Mouse (Mus musculus) right cerebral cortex, adult 2 months (tissue): ENCODE results near the gene Rpa1.
"Not testable (repeated sequence)": the region's sequence is repeated elsewhere in the genome, so short reads cannot be mapped to it uniquely, and the experiment has no call there.

ENCODE experiments used
- DNase-seq, 2 experiments: peaks; one replicate each; pipeline ENCODE4 v3.0.0; 2021 to 2022; ENCODE audit warnings: low spot score in 2 of 2

The Rpa1 gene

DNA sequence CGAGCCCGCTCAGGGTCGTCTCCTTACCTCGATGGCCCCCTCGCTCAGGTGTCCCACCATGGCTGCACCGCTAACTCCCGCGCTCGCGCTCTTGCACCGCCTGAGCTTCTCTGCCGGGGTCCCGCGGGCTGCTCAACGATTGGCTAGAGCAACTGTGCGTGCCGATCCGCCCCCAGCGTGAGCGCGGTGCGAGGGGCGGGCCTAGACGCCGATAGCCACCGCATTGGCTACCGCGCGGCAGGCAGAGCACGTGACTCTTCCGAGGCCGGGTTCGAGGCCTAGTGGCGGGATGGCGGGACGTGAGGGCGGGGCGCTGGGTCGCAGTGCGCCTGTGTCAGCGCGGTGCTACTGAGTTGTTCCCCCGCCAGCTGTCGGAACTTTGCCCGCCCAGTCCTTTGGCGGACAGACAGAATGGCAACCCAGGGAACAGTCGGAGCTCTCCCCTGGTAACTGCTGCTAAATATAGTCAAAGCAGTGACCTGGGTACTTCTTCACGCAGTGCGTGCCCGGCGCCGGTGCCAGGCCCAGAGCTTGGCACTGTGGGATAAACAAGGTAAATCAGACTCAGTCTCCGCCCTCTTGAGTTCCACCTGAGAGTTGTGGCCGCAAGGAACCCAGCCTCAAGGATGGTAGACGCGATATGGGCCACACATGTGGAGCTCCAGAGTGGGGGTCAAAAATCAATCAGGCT, at the start of gene Rpa1, which contains the start of gene Smyd4:
Gene Rpa1, minus strand, starts transcription at position 126 of the 691 bp plus-strand sequence.
Gene Smyd4, plus strand, starts transcription at position 235 of the 691 bp plus-strand sequence.
- peak; percentile 94 to 95 for DNase-seq

DNA sequence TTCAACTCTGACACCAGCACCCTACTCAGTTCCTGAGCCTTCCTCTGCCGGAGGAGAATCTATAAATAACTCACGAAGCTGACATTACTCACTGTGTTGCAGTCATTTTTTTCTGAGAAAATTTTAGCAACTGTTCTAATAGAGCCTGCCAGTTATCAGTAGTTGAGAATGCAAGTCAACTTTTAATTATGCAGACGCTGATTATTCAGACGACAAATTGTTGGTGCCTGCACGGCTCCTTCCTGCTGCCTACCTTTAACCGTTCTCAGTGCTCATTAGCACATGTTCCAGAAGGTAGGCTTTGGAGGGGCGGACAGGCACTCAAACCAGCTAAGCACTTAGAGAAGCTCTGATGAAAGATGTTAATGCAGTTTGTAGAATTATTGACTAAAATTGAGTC, 49.3 kb upstream of the Rpa1 start:
- DNase-seq, result no peak

DNA sequence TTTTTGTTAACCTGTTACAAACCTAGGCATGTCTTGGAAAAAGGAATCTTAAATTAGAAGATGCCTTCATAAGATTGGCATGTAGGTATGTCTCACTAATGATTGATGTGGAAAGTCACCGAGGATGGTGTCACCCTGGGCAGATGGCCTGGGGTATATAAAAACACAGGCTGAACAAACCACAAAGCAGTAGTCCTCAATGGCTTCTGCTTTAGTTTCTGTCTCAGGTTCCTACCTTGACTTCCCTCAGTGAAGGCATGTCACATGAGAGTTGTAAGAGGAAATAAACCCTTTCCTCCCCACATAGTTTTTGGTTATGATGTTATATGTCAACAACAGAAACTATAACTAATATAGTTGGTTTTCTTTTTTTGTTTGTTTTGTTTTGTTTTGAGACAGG, 47.5 kb upstream of the Rpa1 start:
- no peak for DNase-seq

DNA sequence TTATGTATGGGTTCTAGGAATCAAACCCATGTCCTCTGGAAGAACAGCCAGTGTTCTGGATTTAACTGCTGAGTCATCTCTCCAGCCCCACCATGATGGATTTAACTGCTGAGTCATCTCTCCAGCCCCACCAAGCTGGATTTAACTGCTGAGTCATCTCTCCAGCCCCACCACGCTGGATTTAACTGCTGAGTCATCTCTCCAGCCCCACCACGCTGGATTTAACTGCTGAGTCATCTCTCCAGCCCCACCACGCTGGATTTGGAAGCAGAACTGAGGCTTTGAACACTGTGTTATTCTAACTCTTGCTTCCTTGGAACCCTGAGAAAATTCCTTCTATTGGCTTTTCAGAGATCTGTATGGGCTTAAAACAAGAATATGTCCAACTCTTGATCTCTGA, 35.4 kb upstream of the Rpa1 start:
- DNase-seq, result not testable (repeated sequence)

DNA sequence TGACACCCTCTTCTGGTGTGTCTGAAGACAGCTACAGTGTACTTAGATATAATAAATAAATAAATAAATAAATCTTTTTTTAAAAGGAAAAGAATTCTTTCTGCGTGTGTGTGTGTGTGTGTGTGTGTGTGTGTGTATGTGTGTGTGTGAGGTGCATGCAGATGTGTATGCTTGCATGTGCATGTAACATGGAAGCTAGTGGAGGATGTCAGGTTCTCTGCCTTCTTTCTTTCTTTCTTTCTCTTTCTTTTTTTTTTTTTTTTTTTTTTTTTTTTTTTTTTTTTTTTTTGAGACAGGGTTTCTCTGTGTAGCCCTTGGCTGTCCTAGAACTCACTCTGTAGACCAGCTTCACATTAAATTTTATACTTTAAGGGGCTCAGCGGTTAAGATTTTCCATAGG, 30.7 kb upstream of the Rpa1 start:
- DNase-seq, result not testable (repeated sequence)

DNA sequence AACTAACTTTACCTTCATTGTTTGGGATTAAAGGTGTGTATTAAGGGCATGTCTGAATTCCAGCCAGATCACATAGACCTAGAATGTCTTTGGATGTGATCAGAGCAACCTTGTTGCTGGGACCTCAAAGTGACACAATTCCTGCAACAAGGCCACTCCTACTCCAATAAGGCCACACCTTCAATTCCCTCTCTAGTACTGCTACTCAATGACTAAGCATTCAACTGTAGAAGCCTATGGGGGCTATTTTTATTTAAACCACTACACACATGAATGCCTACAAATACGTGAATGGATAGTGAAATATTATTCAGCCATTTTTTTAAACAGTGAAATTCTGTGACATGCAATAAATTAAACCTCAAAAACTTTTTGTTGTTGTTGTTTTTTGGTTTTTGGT, 29.0 kb upstream of the Rpa1 start:
- no peak for DNase-seq

DNA sequence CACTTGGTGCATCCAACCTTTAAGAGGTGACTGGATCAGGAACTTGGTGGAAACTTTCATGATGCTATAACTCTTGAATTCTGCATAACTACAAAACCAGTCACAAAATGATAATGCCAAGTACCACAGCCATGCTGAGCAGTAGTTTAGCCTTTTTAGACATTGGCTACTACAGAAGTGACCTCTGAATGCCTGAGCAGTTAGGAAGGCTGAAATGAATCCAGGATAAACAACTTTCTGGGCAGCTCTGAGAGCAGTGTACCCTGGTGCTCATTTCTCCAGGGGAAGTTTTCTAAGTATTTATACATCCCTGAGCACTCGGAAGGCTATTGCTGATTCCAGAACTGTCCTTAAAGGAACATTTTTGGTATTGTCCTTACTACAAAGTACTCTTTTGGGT, 7.4 kb upstream of the Rpa1 start:
- no peak for DNase-seq

DNA sequence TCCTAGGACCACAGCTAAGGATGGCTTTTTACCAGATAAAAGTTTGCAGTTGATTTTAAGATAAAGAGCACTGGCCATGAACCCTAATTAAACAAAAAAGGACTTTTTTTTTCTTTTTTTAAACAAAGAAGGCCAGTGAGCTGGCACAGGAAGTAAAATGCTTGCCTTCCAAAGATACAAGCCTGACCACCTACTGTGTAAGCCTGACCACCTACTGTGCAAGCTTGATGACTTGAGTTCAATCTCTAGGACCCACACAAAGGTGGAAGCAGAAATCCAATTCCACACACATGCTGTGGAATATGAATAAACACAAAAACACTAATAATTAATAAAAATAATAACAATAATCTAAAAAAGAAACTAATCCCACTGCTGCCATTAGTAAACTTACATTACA, 3.1 kb upstream of the Rpa1 start:
- no peak for DNase-seq

DNA sequence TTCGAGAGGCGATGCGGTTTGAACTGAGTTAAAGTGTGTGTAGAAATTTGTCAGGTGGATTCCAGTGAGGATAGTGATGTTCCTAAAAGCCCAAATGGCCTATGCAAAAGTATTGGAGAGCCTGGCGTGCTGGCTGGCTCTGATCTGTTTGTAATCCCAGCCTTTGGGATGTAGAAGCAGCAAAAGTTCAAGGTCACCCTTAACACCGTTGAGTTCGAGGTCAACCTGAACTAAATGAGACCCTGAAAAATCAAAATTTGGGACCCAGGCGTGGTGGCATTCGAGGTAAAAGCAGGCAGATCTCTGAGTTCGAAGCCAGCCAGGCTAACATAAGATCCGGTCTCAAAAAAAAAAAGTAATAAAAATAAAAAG, 752 bp upstream of the Rpa1 start:
- DNase-seq, result no peak

DNA sequence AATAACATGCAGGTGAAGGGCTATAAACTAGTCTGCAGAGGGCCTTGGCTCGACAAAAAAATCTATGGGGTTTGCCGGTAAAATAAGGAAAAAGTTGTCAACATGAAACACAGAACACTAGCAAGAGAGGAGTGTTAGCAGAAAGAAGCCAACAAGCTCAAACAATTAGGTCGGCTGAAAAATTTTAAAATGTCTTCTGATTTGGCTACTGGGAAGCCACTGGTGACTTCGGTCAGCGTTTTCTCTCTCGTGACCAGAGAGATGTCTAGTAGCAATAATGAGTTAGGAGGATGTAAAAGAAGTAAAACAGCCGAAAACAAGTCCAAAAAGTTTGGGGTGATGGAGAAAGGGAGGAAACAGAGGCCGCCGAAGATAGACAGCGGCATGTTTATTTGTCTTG, 528 bp downstream of the Rpa1 start:
- DNase-seq, result no peak

DNA sequence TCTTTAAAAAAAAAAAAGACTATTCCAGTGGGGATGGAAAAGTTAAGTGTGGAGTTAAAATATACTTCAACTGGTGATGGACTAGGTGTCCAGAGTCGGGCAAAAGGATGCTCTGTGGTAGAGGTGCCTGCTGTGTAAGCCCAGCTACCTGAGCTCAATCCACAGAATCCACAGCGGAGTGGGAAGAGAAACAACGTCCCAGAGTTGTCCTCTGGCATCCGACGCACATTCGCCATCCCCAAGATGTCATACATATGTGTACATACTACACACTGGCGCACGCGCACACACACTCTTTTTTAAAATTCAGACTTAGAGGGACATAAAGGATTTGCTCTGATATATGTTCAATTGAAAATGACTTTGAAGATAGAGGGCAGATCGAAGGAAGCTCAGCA, 937 bp downstream of the Rpa1 start:
- DNase-seq, result no peak

DNA sequence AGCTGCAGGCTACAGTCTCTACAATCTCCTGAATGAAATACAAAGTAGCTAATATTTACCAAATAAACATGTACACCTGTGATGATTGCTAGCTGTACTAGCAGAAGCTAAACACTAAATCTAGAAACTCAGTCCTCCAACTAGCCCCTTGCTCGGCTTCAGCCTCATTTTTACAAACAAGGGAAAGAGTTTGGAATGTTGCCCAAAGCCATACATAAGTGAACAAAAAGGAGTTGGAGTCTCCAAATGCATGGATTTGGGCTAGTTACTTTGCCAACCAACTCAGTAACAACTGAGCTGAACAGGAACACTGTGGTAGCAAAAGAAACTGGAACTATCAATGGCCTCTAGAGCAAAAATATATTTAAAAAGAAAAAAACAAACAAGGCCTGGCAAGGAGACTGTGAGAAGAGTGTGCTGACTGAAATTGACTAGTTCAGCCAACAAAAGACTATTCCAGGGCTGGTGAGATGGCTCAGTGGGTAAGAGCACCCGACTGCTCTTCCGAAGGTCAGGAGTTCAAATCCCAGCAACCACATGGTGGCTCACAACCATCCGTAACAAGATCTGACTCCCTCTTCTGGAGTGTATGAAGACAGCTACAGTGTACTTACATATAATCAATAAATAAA, 1.5 kb downstream of the Rpa1 start:
- DNase-seq, result no peak

DNA sequence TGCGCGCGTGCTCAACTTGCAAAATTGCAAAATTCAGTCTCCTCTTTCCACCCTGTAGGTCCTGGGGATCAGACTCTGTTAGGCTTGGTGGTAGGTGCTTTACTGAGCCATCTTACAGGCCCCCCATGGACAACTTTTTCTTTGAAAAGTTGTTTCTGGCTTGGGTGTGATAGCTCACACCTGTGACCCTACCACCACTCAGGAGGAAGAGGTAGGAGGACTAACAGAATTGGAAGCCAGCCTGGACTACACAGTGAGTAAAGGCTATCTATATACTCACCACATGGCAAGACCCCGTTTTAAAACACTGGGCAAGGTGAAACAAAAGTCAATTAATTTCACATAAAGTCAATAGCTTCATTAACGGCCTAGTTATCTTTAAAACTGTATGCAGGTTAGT, 3.4 kb downstream of the Rpa1 start:
- no peak for DNase-seq

DNA sequence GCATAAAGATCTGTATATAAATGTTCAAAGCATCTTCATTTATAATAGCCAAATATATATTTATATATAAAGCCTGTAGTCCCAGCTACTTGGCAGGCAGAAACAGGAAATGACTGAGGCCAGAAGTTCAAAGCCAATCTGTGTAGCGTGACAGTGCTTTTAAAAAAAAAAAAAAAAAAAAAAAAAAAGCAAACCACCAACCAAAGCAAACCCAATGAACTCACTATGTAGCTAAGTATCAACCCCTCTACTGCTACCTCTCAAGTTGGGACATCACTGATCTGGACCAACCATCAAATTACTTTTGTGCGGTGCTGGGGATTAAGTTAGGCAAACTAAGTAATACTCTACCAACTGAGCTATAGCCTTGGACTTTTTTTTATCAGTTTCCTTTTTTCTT, 4.0 kb downstream of the Rpa1 start:
- DNase-seq, result no peak

DNA sequence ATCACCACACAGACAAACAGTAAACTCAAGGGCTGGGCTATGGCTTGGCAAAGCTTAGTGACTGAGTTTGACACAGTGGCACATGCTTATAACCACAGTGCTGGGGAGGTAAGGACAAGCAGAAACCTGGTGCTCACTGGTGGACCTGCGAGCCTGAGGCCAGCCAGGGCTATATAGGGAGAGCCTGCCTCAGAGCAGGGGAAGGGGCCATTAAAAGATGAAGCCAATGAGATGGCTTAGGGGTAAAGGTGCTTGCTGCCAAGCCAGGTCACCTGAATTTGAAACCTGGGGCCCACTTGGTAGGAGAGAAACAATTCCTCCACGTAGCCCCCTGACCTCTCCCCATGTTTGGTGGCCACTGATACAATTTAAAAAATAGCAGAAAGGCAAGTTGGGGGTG, 5.0 kb downstream of the Rpa1 start:
- DNase-seq, result no peak

DNA sequence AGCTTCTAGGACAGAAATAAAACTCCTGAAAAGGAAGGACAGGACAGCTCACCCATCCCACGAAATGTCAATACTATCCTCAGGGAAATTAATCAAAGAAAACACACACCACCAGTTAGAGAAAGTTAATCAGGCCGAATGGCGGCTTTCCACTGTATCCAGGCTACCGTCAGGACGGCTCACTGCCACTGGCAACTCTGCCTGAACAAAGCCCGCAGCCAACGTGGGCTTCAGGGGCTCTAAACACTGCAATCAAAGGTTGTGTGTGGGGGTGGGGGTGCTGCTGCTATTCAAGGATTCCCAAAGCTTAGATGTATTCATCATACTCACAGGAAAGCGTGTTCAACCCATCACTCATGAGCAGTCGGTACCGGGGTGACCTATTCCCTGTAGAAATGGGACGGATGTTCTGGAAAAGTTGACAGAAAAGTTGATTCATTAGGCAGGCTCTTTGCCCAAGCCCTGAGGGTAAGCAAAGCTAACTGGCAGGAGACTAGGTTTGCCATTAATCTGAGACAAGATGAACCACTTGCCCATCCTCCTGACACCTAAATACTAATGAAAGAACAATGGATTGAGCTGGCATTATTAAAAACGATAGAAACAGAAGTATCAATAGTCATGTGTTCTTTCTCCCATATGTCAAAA, 7.3 kb downstream of the Rpa1 start:
- no peak for DNase-seq

DNA sequence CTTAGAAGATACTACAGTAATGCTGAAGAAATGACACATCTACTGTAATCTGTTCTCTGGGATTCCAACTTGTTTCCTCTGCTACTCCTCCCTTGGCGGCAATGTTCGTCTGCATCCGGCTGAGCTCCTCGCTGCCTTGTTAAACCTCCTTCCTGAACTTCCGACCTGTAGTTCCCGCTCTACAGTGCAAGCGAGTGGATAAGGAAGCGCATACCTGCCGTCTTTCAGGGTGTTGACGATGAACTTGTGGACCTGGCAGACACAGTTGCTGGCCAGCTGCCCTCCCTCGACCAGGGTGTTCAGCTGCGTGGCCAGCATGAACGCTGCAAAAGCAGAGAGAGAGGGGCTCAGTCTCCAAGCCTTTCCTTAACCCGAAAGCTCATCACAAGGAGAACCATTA, 8.0 kb downstream of the Rpa1 start:
- DNase-seq, result no peak

DNA sequence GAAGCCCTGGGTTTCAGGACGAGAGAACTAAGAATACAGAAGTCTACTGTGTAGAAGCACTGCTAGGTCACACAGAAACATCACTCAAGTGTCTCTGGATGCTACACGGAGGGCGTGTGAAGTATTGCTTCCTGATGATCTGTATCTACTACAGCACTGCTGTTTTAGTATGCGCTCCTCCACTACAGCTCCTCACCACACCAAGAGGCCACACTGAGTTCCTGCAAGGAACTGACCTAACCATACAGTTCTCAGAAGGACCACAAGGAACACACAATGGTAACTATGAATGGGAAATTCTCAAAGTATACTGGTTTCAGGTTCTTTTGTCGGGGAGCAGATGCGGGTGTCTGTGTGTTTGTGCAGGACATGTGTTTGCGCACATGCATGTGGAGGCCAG, 10.9 kb downstream of the Rpa1 start:
- DNase-seq, result no peak

DNA sequence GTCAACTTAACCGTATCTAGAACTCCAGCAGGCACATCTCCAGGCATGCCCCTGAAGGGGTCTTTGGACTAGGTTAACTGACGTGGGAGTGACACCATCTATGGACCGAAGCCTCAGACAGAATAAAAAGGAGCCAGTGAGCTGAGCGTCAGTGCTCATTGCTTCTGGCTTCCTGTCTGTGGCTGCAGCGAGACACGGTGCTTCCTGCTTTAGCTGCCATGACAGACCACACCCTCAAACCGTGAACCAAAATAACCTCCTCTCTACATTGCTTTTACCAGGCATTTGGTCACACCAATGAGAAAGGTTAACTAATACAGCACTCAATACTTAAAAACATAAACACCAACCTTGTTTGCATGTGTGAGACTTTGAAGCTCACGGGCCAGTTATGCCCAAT, 11.4 kb downstream of the Rpa1 start:
- DNase-seq, result no peak

DNA sequence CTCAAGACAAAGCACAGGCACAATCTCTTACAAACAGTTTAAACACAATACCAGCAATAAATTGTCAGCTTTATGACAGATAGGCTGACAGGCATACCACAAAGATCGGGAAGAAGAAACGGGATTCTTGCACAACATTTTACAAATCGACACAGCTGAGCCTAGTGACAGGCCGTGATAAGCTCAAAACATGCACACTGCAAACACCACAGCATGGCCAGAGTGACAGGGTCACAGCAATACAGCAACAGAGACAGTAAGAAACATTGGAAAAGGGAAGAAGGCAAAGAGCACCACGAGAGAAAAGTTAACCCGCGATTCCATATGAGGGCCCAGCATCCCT, 22.2 kb downstream of the Rpa1 start:
- no peak for DNase-seq

DNA sequence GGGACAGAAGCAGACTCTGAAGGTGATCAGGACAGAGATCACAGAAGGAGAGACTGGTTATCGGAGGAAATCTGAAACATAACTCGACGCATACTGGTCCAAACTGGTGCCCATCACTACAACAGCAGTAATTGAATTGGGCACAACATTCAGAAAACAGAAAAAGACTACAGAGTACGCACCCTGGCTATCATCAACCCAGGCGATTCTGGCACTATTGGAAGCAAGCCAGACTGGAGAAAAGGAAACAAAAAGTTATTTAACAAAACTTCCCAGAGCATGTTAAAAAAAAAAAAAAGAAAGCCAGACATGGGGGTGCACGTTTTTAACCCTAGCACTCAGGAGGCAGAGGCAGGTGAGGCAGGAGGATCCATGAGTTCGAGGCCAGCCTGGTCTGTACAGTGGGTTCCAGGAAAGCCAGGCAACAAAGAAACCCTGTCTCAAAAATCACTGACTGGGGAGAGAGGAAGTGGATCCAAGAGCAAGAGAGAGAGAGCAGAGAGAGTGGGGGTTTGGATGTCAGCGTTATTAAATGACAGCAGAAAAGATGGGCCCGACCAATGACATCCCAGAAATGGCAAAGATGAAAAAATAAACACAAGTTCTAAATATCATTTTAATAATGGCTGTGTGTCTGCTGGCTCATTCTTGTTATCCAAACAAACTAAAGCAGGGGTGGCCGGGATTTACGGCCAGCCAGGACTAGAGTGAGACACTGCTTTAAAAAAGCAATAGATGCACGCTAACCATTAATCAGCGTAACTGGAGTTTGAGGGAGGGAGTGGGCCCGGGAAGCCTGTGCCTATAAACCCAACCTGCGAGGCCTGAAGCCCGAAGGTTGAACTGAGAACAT, 22.8 kb downstream of the Rpa1 start:
- DNase-seq, result no peak

DNA sequence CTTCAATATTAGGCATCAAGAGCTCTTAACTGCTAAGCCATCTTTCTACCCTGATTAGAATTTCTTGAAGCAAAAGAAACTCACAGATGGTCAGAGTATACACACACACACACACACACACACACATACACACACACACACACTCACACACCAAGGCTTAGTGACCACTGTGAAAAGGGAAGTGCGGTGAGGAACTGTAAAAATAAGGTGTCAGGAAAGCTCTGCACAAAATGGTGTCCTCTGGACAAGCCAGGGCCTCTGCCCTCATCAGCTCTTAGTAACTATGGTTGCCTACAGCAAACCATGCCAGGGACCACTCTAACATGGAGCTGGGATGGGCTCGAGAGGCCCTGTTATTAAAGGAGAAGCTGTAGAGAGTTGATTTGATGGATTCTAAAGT, 23.7 kb downstream of the Rpa1 start:
- DNase-seq, result no peak

DNA sequence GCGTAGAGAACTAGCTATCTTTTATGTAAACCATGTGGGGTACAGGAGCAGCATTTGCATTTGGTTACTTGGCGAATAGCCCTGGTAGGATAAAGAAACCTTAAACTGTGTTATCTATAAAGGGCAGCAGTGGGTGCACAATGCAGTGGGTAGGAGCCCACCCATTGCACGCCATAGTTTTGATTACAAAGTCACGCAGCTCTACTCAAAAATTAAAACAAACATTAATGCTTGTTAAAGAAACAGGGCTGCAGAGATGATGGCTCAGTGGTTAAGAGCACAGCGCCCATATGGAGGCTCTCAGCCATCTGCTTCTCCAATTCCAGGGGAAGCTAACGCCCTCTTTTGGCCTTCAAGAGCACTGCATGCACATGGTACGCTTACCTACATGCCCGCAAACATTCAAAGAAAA, 24.8 kb downstream of the Rpa1 start:
- DNase-seq, result no peak
